Mouse (Mus musculus) midbrain, embryonic 14.5 days (tissue): Measurements from ENCODE around the gene Pvr. TPM values are rescaled to one million over a fixed set of nuclear protein-coding genes. Genes with fewer than 3 reads are reported as not detected.

Source experiments
- polyA plus RNA-seq: library from polyadenylated mRNA; unstranded; fragments of >200 nt; fragmentation: Nextera tagmentation; extraction: Ambion mirVana; gene quantifications from 2 replicates; pipeline ENCODE4 v1.2.1, GENCODE M21; 2014

Gene Pvr
- polyA plus RNA-seq, 1 experiment from 2014 or later = 4.9 TPM

Other genes with a start within 250 kb of the Pvr start
- gene Apoc2, start 243.2 kb downstream of the Pvr start, polyA plus RNA-seq = 0.37 TPM in 1 of 2 replicates, not detected in the other
- gene Gm44805, start 239.7 kb downstream of the Pvr start, polyA plus RNA-seq = not detected in 2 replicates
- not detected in 2 replicates for gene Apoc4, start 239.7 kb downstream of the Pvr start, polyA plus RNA-seq
- gene Apoc1, start 228.5 kb downstream of the Pvr start, polyA plus RNA-seq = 1.7 and 2.0 TPM in 2 replicates
- 163 and 265 TPM in 2 replicates for gene Apoe, start 222.0 kb downstream of the Pvr start, polyA plus RNA-seq
- gene Tomm40, start 205.7 kb downstream of the Pvr start, polyA plus RNA-seq = 120 and 121 TPM in 2 replicates
- 41.1 and 46.1 TPM in 2 replicates for gene Nectin2, start 170.7 kb downstream of the Pvr start, polyA plus RNA-seq
- gene Bcam, start 150.1 kb downstream of the Pvr start, polyA plus RNA-seq = 4.5 and 7.8 TPM in 2 replicates
- not detected in 2 replicates for gene Cblc, start 124.4 kb downstream of the Pvr start, polyA plus RNA-seq
- gene Bcl3, start 98.4 kb downstream of the Pvr start, polyA plus RNA-seq = 0.77 and 1.2 TPM in 2 replicates
- 9.9 and 13.6 TPM in 2 replicates for gene Gm19345, start 69.2 kb downstream of the Pvr start, polyA plus RNA-seq
- gene Ceacam16, start 59.9 kb downstream of the Pvr start, polyA plus RNA-seq = 0.90 TPM in 1 of 2 replicates, not detected in the other
- not detected in 2 replicates for gene Ceacam19, start 33.2 kb downstream of the Pvr start, polyA plus RNA-seq
- gene Igsf23, start 29.6 kb upstream of the Pvr start, polyA plus RNA-seq = not detected in 2 replicates
- gene Ceacam20, start 44.3 kb upstream of the Pvr start, polyA plus RNA-seq = not detected in 2 replicates
- not detected in 2 replicates for gene Nlrp9b, start 70.3 kb upstream of the Pvr start, polyA plus RNA-seq
- gene Vmn1r91, start 178.5 kb upstream of the Pvr start, polyA plus RNA-seq = not detected in 2 replicates
- not detected in 2 replicates for gene Gm16442, start 201.4 kb upstream of the Pvr start, polyA plus RNA-seq
- not detected in 2 replicates for gene Vmn1r93, start 217.9 kb upstream of the Pvr start, polyA plus RNA-seq
- gene Vmn1r94, start 247.2 kb upstream of the Pvr start, polyA plus RNA-seq = not detected in 2 replicates